Mouse (Mus musculus) lung, postnatal 36 days (tissue): Measurements from ENCODE around the gene Odf3l1.
A peak's percentile ranks its signal among the peaks of the same experiment; 100 is the strongest.

Experiments
- DNase-seq: peaks from one replicate; pipeline ENCODE4 v3.0.0; 2022; ENCODE audit warnings: mixed read lengths

Gene Odf3l1

GRCm38 (mm10) chr9:56843679-56844188 lies 20.7 kb downstream of the Odf3l1 start:
- peak; percentile 77 for DNase-seq

- DNase-seq = no peak
Observed at GRCm38 (mm10) chr9:56842303-56842719, 22.2 kb downstream of the Odf3l1 start.

- no peak for DNase-seq
Observed at GRCm38 (mm10) chr9:56841864-56842263, 22.6 kb downstream of the Odf3l1 start.

- no peak for DNase-seq
Observed at GRCm38 (mm10) chr9:56840721-56841120, 23.8 kb downstream of the Odf3l1 start.

GRCm38 (mm10) chr9:56835152-56835551 lies 29.3 kb downstream of the Odf3l1 start:
- no peak for DNase-seq

GRCm38 (mm10) chr9:56832900-56833299 lies 31.6 kb downstream of the Odf3l1 start:
- no peak for DNase-seq

- no peak for DNase-seq
Observed at GRCm38 (mm10) chr9:56831904-56832303, 32.6 kb downstream of the Odf3l1 start.

GRCm38 (mm10) chr9:56830162-56830561 lies 34.3 kb downstream of the Odf3l1 start:
- DNase-seq = no peak

GRCm38 (mm10) chr9:56828841-56829240 lies 35.6 kb downstream of the Odf3l1 start:
- no peak for DNase-seq

- DNase-seq = no peak
Observed at GRCm38 (mm10) chr9:56828146-56828545, 36.3 kb downstream of the Odf3l1 start.

GRCm38 (mm10) chr9:56825476-56826213 lies 38.8 kb downstream of the Odf3l1 start:
- DNase-seq = no peak

- DNase-seq = peak; percentile 22
Observed at GRCm38 (mm10) chr9:56824900-56825299, 39.6 kb downstream of the Odf3l1 start.

- DNase-seq = no peak
Observed at GRCm38 (mm10) chr9:56810916-56811315, 53.6 kb downstream of the Odf3l1 start.

- no peak for DNase-seq
Observed at GRCm38 (mm10) chr9:56807990-56808389, 56.5 kb downstream of the Odf3l1 start.

GRCm38 (mm10) chr9:56803146-56803545 lies 61.3 kb downstream of the Odf3l1 start:
- DNase-seq = no peak
